Mouse (Mus musculus): ENCODE results near the gene Lgmn. TPM values are rescaled to one million over a fixed set of nuclear protein-coding genes. Genes with fewer than 3 reads are reported as not detected.

Lgmn gene
- polyA plus RNA-seq, 1 experiment, result 40.6 TPM

DNA sequence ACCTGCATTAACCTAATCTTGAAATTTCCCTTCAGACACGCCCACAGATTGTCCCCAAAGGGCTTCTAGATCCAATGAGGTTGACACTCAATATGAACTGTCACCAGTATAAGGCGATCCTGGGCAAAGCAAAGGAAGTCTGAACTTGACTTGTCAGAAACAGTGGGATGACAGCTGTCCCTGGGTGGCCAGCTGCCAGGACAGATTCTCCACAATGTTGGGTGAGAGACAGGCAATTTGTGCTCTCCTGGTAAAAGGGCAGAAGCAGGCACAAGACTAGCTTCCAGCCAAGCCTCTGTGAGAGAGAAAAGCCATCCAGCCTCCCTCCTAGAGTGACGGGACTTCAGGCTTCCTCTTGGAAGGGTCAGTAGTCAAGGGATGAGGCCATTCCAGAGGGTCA, 67.3 kb downstream of the Lgmn start:
- Histone ChIP-seq H3K36me3 (replicated peaks; ENCODE audit: low read length) (peaks cover 98% of the 10 kb centered on the region), H3K9me3 (no peaks in the 10 kb centered on the region), H3K4me1 (peaks cover 79% of the 10 kb centered on the region), H3K4me3 (replicated peaks) (no peak overlapping the region), H3K27me3 (replicated peaks) (no peaks in the 10 kb centered on the region)
- TF ChIP-seq GATA1 (IDR thresholded peaks at IDR 0.05; ENCODE audit: borderline replicate concordance, low read length), result no peak
- TF ChIP-seq FLI1 (IDR thresholded peaks at IDR 0.05; ENCODE audit: low read length), result no peak

DNA sequence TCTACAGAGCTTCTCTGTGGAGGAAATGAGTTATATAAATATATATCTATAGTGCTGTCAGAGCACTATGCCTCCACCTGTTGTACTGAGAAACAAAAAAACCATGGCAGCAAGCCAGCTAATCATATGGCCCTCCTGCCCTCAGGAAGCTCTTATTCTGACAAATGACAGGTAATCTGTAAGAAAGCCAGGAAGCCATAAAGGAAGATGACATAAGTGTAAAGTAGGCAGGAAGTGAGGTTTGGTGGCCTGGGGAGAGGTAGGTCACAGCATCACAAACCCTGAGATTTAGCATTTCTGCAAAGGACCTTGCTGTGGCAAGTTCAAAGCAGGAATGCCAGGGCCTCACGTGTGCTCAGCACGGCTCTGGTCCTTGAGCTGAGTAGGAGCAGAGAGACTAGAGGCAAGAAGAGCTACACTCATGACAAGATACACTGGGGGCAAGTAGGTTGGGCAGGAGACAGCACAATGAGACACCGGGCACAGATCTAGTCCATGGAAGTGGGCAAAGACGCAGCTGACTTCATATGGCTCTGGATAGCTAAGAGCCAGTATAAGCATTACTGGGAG, 68.6 kb downstream of the Lgmn start:
- peaks cover 91% of the 10 kb centered on the region for H3K4me1 ChIP-seq
- no peaks in the 10 kb centered on the region for H3K27me3 ChIP-seq (replicated peaks)
- no peaks in the 10 kb centered on the region for H3K9me3 ChIP-seq
- peak overlapping the region; percentile 43 for H3K4me3 ChIP-seq (replicated peaks)
- H3K36me3 ChIP-seq (replicated peaks; ENCODE audit: low read length), result peaks cover 100% of the 10 kb centered on the region
- TF ChIP-seq GATA1 (IDR thresholded peaks at IDR 0.05; ENCODE audit: borderline replicate concordance, low read length) (no peak), FLI1 (IDR thresholded peaks at IDR 0.05; ENCODE audit: low read length) (no peak)

DNA sequence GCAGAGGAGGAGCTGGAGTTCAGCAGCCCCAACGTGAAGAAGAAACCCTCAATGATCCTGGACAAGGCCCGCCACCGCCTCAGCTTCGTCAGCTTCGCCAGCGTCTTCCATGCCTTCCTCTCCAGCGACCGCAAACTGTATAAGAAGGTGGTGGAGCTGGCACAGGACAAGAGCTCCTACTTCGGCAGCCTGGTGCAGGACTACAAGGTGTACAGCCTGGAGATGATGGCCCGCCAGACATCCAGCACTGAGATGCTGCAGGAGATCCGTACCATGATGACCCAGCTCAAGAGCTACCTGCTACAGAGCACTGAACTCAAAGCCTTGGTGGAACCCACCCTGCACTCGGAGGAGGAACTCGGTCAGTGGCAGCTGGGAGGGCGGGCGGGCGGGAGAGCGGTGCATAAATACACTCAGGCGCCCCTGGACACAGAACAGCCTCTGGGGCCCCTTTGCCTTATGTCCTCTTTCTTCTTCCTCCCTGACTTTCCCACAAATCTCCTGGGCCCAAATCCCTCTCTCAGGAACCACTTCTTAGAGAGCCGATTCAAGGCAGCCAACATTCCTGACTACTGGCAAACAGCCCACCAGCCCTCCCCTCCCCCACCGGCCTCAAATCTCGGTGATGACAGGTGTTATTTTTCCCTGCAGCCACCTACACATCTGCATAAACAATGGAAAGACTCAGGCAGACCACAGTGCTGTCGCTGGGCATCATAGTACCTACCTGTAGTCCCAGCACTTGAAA, 70.0 kb downstream of the Lgmn start:
- TF ChIP-seq FLI1 (IDR thresholded peaks at IDR 0.05; ENCODE audit: low read length), result no peak
- no peak for TF ChIP-seq GATA1 (IDR thresholded peaks at IDR 0.05; ENCODE audit: borderline replicate concordance, low read length)
- peak overlapping the region; percentile 69 for H3K4me3 ChIP-seq (replicated peaks)
- H3K9me3 ChIP-seq, result no peaks in the 10 kb centered on the region
- peaks cover 91% of the 10 kb centered on the region for H3K4me1 ChIP-seq
- peaks cover 100% of the 10 kb centered on the region for H3K36me3 ChIP-seq (replicated peaks; ENCODE audit: low read length)
- H3K27me3 ChIP-seq (replicated peaks), result no peaks in the 10 kb centered on the region

DNA sequence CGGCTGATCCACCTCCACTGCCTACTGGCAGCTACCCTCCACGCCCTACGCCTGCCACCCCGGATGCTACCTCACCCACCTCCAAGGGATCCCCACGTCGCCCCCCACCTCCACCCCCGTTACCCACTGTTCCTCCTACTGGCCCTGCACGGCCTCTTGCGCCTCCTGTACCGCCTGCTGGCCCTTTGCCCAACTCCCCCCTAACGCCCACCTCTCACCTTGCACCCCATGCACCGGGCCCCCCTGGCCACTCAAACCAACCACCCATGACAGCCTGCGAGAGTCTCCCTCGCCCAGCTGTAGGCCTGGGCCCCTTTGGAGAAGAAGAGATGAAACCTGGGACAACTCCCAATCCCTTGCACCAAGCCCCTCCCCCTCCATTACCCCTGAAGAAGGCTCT, 71.1 kb downstream of the Lgmn start:
- Histone ChIP-seq H3K4me1 (peaks cover 85% of the 10 kb centered on the region), H3K9me3 (no peaks in the 10 kb centered on the region), H3K4me3 (replicated peaks) (peak overlapping the region; percentile 54), H3K27me3 (replicated peaks) (no peaks in the 10 kb centered on the region), H3K36me3 (replicated peaks; ENCODE audit: low read length) (peaks cover 98% of the 10 kb centered on the region)
- TF ChIP-seq FLI1 (IDR thresholded peaks at IDR 0.05; ENCODE audit: low read length) (no peak), GATA1 (IDR thresholded peaks at IDR 0.05; ENCODE audit: borderline replicate concordance, low read length) (no peak)

DNA sequence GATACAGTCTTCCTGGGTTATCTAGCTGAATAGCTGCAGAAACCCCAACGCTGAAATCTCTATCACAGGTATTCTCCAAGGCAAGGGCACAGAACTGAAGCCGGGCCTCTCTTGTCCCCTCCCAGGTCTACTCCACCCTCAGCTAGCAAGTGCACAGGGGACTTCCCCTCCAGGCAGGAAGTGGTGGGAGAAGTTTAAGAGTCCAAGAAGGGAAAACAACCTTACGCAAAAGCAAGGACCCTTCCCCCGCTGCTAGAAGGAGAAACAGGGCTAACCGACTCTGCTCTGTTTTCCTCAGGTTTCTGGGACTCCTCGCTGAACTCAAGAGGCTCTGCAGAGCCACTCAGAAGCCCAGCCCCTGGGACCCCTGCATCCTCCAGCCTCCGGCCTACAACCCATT, 71.5 kb downstream of the Lgmn start:
- H3K27me3 ChIP-seq (replicated peaks), result no peaks in the 10 kb centered on the region
- no peaks in the 10 kb centered on the region for H3K9me3 ChIP-seq
- H3K36me3 ChIP-seq (replicated peaks; ENCODE audit: low read length), result peaks cover 98% of the 10 kb centered on the region
- no peak overlapping the region for H3K4me3 ChIP-seq (replicated peaks)
- TF ChIP-seq GATA1 (IDR thresholded peaks at IDR 0.05; ENCODE audit: borderline replicate concordance, low read length) (no peak), FLI1 (IDR thresholded peaks at IDR 0.05; ENCODE audit: low read length) (no peak)
- H3K4me1 ChIP-seq, result peaks cover 85% of the 10 kb centered on the region

DNA sequence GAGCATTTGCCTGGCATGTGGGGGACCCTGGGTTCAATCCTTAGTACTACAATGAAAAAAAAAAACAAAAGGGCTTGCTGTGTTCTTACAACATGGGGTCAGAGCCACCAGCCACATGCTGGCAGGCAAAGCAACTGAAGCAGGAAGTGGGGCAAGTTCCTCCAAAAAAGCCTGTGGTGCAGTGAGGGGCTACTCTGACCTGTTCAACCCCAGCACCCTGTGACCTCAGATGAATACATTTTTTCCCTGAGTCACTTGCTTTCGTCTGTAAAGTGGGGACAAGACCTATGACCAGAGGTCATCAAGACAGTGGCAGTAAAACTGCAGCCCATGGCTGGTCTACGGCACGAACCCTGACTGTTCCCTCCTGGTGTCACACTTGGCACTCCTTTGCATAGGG, 72.5 kb downstream of the Lgmn start:
- Histone ChIP-seq H3K9me3 (no peaks in the 10 kb centered on the region), H3K4me3 (replicated peaks) (peak overlapping the region; percentile 16), H3K4me1 (peaks cover 90% of the 10 kb centered on the region), H3K36me3 (replicated peaks; ENCODE audit: low read length) (peaks cover 98% of the 10 kb centered on the region), H3K27me3 (replicated peaks) (no peaks in the 10 kb centered on the region)
- TF ChIP-seq GATA1 (IDR thresholded peaks at IDR 0.05; ENCODE audit: borderline replicate concordance, low read length) (no peak), FLI1 (IDR thresholded peaks at IDR 0.05; ENCODE audit: low read length) (no peak)

DNA sequence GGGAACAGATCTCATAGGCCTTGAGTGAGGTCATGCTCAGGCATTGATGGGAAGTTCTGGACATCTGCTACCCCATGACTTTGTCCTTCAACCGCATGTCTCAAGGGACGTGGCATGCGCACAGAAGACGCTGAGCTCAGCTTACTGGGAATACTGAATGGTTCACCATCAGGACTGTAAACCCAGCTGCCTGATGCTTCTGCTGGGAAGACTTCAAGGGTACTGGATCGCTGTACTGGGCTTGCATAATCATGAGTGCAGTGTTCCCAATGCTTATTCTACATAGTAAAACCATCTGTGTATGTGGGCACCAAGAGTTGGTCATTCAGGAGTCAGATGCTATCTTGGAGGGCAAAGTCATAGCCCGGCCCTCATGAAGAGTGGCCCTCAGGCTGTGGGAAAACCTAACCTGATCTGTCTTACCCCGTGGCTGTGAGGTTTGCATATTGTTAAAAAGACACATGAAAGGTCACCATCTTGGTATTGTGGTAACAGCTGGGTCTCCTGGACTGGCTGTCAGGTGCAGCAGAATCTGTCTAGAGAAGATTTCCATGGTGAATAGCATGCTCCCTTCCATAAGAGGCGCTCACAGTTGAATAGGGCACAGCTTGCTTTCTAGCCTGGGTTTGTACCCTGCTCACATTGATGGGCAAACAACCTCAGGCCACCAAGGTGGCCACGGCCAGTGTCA, 73.3 kb downstream of the Lgmn start:
- TF ChIP-seq FLI1 (IDR thresholded peaks at IDR 0.05; ENCODE audit: low read length), result no peak
- TF ChIP-seq GATA1 (IDR thresholded peaks at IDR 0.05; ENCODE audit: borderline replicate concordance, low read length), result no peak
- no peaks in the 10 kb centered on the region for H3K9me3 ChIP-seq

DNA sequence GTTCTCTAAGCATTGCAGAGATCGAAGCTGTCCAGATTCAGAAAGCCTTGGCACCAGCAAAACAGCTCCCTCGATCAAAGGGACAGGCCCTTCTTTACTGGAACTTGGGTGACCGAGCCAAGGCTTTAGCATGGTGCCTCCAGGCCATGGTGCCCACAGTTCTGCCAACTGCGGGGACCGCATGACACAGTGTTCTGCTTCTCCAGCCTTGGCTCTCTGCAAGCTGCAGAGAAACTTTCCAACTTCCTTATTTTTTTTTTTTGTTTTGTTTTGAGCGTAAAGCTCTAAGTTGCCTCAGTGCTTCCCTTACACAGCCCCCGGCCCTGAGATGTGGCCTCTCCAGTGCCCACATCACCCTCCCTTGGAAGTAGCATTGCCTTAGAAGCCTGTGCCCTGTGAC, 74.6 kb downstream of the Lgmn start:
- TF ChIP-seq GATA1 (IDR thresholded peaks at IDR 0.05; ENCODE audit: borderline replicate concordance, low read length), result no peak
- TF ChIP-seq FLI1 (IDR thresholded peaks at IDR 0.05; ENCODE audit: low read length), result no peak
- Histone ChIP-seq H3K27me3 (replicated peaks) (no peaks in the 10 kb centered on the region), H3K4me3 (replicated peaks) (peak overlapping the region; percentile 46), H3K4me1 (peaks cover 91% of the 10 kb centered on the region), H3K9me3 (peaks cover 5% of the 10 kb centered on the region), H3K36me3 (replicated peaks; ENCODE audit: low read length) (peaks cover 98% of the 10 kb centered on the region)

More for the DNA sequence above, 73.3 kb downstream of the Lgmn start:
- Histone ChIP-seq H3K4me3 (replicated peaks) (peak overlapping the region; percentile 18), H3K36me3 (replicated peaks; ENCODE audit: low read length) (peaks cover 98% of the 10 kb centered on the region), H3K4me1 (peaks cover 90% of the 10 kb centered on the region), H3K27me3 (replicated peaks) (no peaks in the 10 kb centered on the region)

DNA sequence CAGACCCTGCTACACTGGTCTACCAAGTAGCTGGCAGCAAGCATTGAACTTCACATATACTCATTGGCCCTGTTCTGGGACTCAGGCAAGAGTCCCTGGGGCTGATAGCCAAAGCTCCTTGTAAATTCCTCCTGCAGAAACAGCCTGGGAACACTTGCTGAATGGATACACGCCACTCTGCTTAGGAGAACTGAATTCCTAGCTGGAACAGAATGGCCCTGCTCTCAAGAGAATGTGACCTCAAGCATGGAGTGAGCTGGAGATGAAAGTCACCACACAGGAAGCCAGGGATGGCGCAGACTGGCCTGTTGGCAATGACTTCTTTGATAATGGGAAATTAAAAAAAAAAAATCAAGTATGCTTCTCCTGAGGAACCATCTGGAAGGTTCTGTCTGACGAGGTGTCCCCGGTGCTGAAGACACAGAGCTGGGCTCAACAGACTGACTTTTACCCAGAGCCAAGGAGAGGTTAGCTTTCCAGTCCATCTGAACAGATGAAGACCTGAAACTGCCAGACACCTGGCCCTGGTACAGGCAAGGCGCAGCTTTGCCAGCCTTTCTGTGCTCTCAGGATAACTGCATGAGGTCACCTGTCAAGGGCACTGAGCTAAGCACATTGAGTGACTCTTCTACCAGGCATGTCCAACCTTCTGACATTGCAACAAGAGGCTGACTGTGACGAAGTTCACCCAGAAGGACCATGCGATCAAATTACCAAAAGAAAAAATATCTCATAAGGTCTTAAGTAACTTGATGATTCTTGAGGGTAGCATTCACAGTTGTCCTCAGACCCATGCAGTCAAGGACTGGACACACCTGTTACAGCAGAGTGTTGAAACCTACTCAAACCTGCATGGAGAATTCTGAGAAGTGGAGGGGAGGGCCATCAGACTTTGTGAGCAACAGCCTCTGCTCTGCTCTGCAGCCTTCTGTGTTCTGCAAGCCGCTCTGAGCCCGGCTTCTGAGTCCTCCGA, 78.1 kb downstream of the Lgmn start:
- H3K4me1 ChIP-seq, result peaks cover 93% of the 10 kb centered on the region
- no peak for TF ChIP-seq FLI1 (IDR thresholded peaks at IDR 0.05; ENCODE audit: low read length)
- TF ChIP-seq GATA1 (IDR thresholded peaks at IDR 0.05; ENCODE audit: borderline replicate concordance, low read length), result no peak
- H3K4me3 ChIP-seq (replicated peaks), result peak overlapping the region; percentile 11
- peaks cover 17% of the 10 kb centered on the region for H3K9me3 ChIP-seq
- peaks cover 98% of the 10 kb centered on the region for H3K36me3 ChIP-seq (replicated peaks; ENCODE audit: low read length)
- no peaks in the 10 kb centered on the region for H3K27me3 ChIP-seq (replicated peaks)
